Comparison of ENCODE assay signal across 19 mouse cellular contexts in genomic region chr12:54494756-54495375, GRCm38 (mm10).
DNase-seq lines count a peak whose midpoint lies in the region; ATAC-seq and TF ChIP-seq lines count a peak whose summit lies in the region.
"Had no signal": no experiment of that assay in that cellular context is flagged by ENCODE, and none has a peak within 500 bp of the region (broad histone marks: within the 10 kb centered on the region; RNA-seq: fewer than 3 reads in every experiment).

No protein-coding gene starts in this region.

- H3K9ac ChIP-seq in midbrain, embryonic 11.5 days (ENCODE audit: low read length), result no peak overlapping the region
- no peak overlapping the region for H3K9ac ChIP-seq in midbrain, embryonic 15.5 days
- H3K9ac ChIP-seq in lung, postnatal 0 days (replicated peaks; ENCODE audit: low read depth), result no peak overlapping the region
- H3K9ac ChIP-seq in neural tube, embryonic 15.5 days (replicated peaks), result no peak overlapping the region
- H3K9ac ChIP-seq: forebrain, embryonic 13.5 days; liver, postnatal 0 days had no signal

- no peak overlapping the region for H3K4me3 ChIP-seq in midbrain, embryonic 11.5 days (ENCODE audit: low read depth, low read length)
- H3K4me3 ChIP-seq in midbrain, embryonic 15.5 days, result no peak overlapping the region
- no peak overlapping the region for H3K4me3 ChIP-seq in lung, postnatal 0 days (ENCODE audit: low read depth, low read length)
- no peak overlapping the region for H3K4me3 ChIP-seq in myocyte
- no peak overlapping the region for H3K4me3 ChIP-seq in neural tube, embryonic 15.5 days (replicated peaks)
- H3K4me3 ChIP-seq: forebrain, embryonic 13.5 days; hindbrain, embryonic 10.5 days had no signal

- no peak for ATAC-seq in midbrain, embryonic 11.5 days (ENCODE audit: low FRiP score)
- ATAC-seq in midbrain, embryonic 15.5 days (replicated peaks), result no peak
- ATAC-seq in lung, postnatal 0 days, result peak; percentile 95
- ATAC-seq in neural tube, embryonic 15.5 days (ENCODE audit: low FRiP score), result no peak
- ATAC-seq: forebrain, embryonic 13.5 days; hindbrain, embryonic 16.5 days; liver, postnatal 0 days; midbrain, embryonic 16.5 days had no signal

- 90% methylated on average over 7 of the region's 7 CpGs for WGBS in midbrain, embryonic 11.5 days
- 89% methylated on average over 7 of the region's 7 CpGs for WGBS in midbrain, embryonic 15.5 days
- WGBS in lung, postnatal 0 days, result 36% methylated on average over 7 of the region's 7 CpGs
- 92% methylated on average over 7 of the region's 7 CpGs for WGBS in neural tube, embryonic 15.5 days

- TF ChIP-seq EP300 in lung, postnatal 0 days (IDR thresholded peaks at IDR 0.05), result peak; percentile 97

- DNase-seq in midbrain, embryonic 11.5 days (ENCODE audit: low spot score, missing footprints), result peak; percentile 57
- DNase-seq in lung, postnatal 0 days (ENCODE audit: low spot score), result peak; percentile 88
- peak; percentile 28 for DNase-seq in yolk sac, embryonic 10.5 days (ENCODE audit: low spot score)
- no peak for DNase-seq in adrenal gland, adult 18-20 months (ENCODE audit: low spot score in 2 of 2)
- DNase-seq in neural tube, embryonic 10.5 days (ENCODE audit: extremely low spot score, low spot score), result no peak
- DNase-seq: adrenal gland, postnatal 14 days; cerebellum, adult 8-10 months; kidney, adult 8-10 months; kidney, postnatal 10 days; liver, postnatal 0 days; spleen, adult 18-20 months had no signal

- TF ChIP-seq CTCF in lung, postnatal 0 days (IDR thresholded peaks at IDR 0.05), result no peak

- no peaks in the 10 kb centered on the region for H3K9me3 ChIP-seq in midbrain, embryonic 11.5 days (ENCODE audit: control insufficient read depth, low read length)
- H3K9me3 ChIP-seq in midbrain, embryonic 15.5 days, result no peaks in the 10 kb centered on the region
- no peaks in the 10 kb centered on the region for H3K9me3 ChIP-seq in lung, postnatal 0 days (ENCODE audit: low read length)
- no peaks in the 10 kb centered on the region for H3K9me3 ChIP-seq in neural tube, embryonic 15.5 days (replicated peaks)
- H3K9me3 ChIP-seq: forebrain, embryonic 13.5 days; hindbrain, embryonic 10.5 days had no signal

- H3K27me3 ChIP-seq in midbrain, embryonic 11.5 days (ENCODE audit: control insufficient read depth, insufficient read depth, low read length), result no peaks in the 10 kb centered on the region
- peaks cover 4% of the 10 kb centered on the region for H3K27me3 ChIP-seq in midbrain, embryonic 15.5 days (replicated peaks)
- H3K27me3 ChIP-seq in lung, postnatal 0 days (replicated peaks; ENCODE audit: insufficient read depth, low read length), result peaks cover 20% of the 10 kb centered on the region
- no peaks in the 10 kb centered on the region for H3K27me3 ChIP-seq in myocyte (ENCODE audit: control insufficient read depth, insufficient read depth, insufficient read length)
- peaks cover 9% of the 10 kb centered on the region for H3K27me3 ChIP-seq in neural tube, embryonic 15.5 days (replicated peaks)
- H3K27me3 ChIP-seq: forebrain, embryonic 13.5 days had no signal

- no peaks in the 10 kb centered on the region for H3K36me3 ChIP-seq in midbrain, embryonic 11.5 days (ENCODE audit: control insufficient read depth, insufficient read depth, low read length)
- H3K36me3 ChIP-seq in midbrain, embryonic 15.5 days (replicated peaks), result no peaks in the 10 kb centered on the region
- H3K36me3 ChIP-seq in lung, postnatal 0 days (ENCODE audit: insufficient read depth, low read length), result no peaks in the 10 kb centered on the region
- no peaks in the 10 kb centered on the region for H3K36me3 ChIP-seq in myocyte (ENCODE audit: control insufficient read depth, insufficient read depth)
- H3K36me3 ChIP-seq in neural tube, embryonic 15.5 days, result no peaks in the 10 kb centered on the region
- H3K36me3 ChIP-seq: hindbrain, embryonic 10.5 days had no signal

- no peaks in the 10 kb centered on the region for H3K4me1 ChIP-seq in midbrain, embryonic 11.5 days (ENCODE audit: control insufficient read depth, insufficient read depth, low read length)
- no peaks in the 10 kb centered on the region for H3K4me1 ChIP-seq in midbrain, embryonic 15.5 days
- H3K4me1 ChIP-seq in lung, postnatal 0 days (ENCODE audit: insufficient read depth, low read depth, low read length), result no peaks in the 10 kb centered on the region
- H3K4me1 ChIP-seq in neural tube, embryonic 15.5 days, result 0 out of 2 replicates have a peak, but pooled peaks cover 3% of the 10 kb centered on the region
- H3K4me1 ChIP-seq: forebrain, embryonic 13.5 days had no signal

- no peaks in the 10 kb centered on the region for H3K79me2 ChIP-seq in myocyte (ENCODE audit: control insufficient read depth, insufficient read depth)

- H3K4me2 ChIP-seq in midbrain, embryonic 11.5 days, result no peak overlapping the region
- no peak overlapping the region for H3K4me2 ChIP-seq in midbrain, embryonic 15.5 days
- no peak overlapping the region for H3K4me2 ChIP-seq in lung, postnatal 0 days (replicated peaks; ENCODE audit: low read depth, low read length)
- H3K4me2 ChIP-seq in myocyte (ENCODE audit: low read depth), result peak overlapping the region; percentile 64
- H3K4me2 ChIP-seq in neural tube, embryonic 15.5 days, result no peak overlapping the region
- H3K4me2 ChIP-seq: forebrain, embryonic 13.5 days; heart, embryonic 11.5 days had no signal

- H3K27ac ChIP-seq in midbrain, embryonic 11.5 days (ENCODE audit: low read depth, low read length), result no peak overlapping the region
- no peak overlapping the region for H3K27ac ChIP-seq in midbrain, embryonic 15.5 days
- H3K27ac ChIP-seq in lung, postnatal 0 days (ENCODE audit: low read length), result no peak overlapping the region
- no peak overlapping the region for H3K27ac ChIP-seq in neural tube, embryonic 15.5 days (replicated peaks)
- H3K27ac ChIP-seq: forebrain, embryonic 13.5 days; hindbrain, embryonic 10.5 days had no signal

- no peak for TF ChIP-seq POLR2A in myocyte (IDR thresholded peaks at IDR 0.05; ENCODE audit: insufficient read length, low read depth)

- no peak overlapping the region for H3ac ChIP-seq in myocyte (ENCODE audit: control insufficient read depth, insufficient read length)

TF ChIP-seq in myocyte, 11 proteins besides CTCF, POLR2A, EP300 and RAD21:
- 0 out of 2 replicates have a peak, but pooled peaks have one; percentile 17 for TF ChIP-seq CEBPB (IDR thresholded peaks at IDR 0.05; ENCODE audit: insufficient read depth, poor library complexity, severe bottlenecking)
- TF ChIP-seq USF1 (IDR thresholded peaks at IDR 0.05; ENCODE audit: low read depth), result no peak
- TF ChIP-seq MYOD1 (IDR thresholded peaks at IDR 0.05; ENCODE audit: control insufficient read depth in 1 of 3, insufficient read length in 2 of 3, low read depth in 2 of 3), result no peak
- no peak for TF ChIP-seq SRF (IDR thresholded peaks at IDR 0.05; ENCODE audit: control insufficient read depth, insufficient read length, low read depth)
- no peak for TF ChIP-seq E2F4 (IDR thresholded peaks at IDR 0.05; ENCODE audit: insufficient read depth)
- no peak for TF ChIP-seq TCF12 (IDR thresholded peaks at IDR 0.05; ENCODE audit: insufficient read depth, poor library complexity, severe bottlenecking)
- TF ChIP-seq REST (IDR thresholded peaks at IDR 0.05; ENCODE audit: insufficient read depth, insufficient read length), result no peak
- TF ChIP-seq TCF3 (IDR thresholded peaks at IDR 0.05; ENCODE audit: insufficient read length, low read depth), result no peak
- TF ChIP-seq POLR2AphosphoS2 (IDR thresholded peaks at IDR 0.05; ENCODE audit: insufficient read length, low read depth), result no peak

Comparison
In these comparisons a context has a peak if more than half of its experiments do, and no peak if none do; other contexts are left out.
1. DNase-seq: peak in midbrain, embryonic 11.5 days (single experiment), lung, postnatal 0 days (single experiment) and yolk sac, embryonic 10.5 days (single experiment); none in adrenal gland, adult 18-20 months (0 of 2) and neural tube, embryonic 10.5 days (single experiment).